Mouse (Mus musculus) gastrocnemius, adult 2 months (tissue): ENCODE data around the gene Btbd35f22. TPM values are rescaled to one million over a fixed set of nuclear protein-coding genes. Genes with fewer than 3 reads are reported as not detected.
"Not testable (repeated sequence)": the region's sequence is repeated elsewhere in the genome, so short reads cannot be mapped to it uniquely, and the experiment has no call there.

ENCODE experiments used
- DNase-seq: peaks from one replicate; pipeline ENCODE4 v3.0.0; 2022
- H3K27ac ChIP-seq: fragments of 200-600 bp; 2 replicates; pipeline ENCODE4 v1.8.1; 2022; ENCODE audit warnings: mild to moderate bottlenecking
- H3K4me3 ChIP-seq: fragments of 200-600 bp; 2 replicates; pipeline ENCODE4 v1.8.1; 2022; ENCODE audit warnings: mild to moderate bottlenecking, moderate library complexity
- intact Hi-C: fragments of 180-260 bp; cut with DNase I; formaldehyde crosslinking; loops from one replicate; pipeline ENCODE4 v1.15.1; 2025
- long read RNA-seq, 2 experiments: library from polyadenylated mRNA; stranded (forward); transcript quantifications; one replicate each; pipeline ENCODE4 v2.0.0; 2021
- total RNA-seq, 2 experiments: library from RNA; stranded (reverse); gene quantifications; 2 replicates each; pipeline ENCODE4 v1.2.3; 2021

Gene Btbd35f22
- total RNA-seq: not detected
- long read RNA-seq, experiment 1: 0 reads
- long read RNA-seq, experiment 2: 0 reads

- H3K4me3 ChIP-seq: not testable (repeated sequence)
These were observed at the start of gene Btbd35f22 for GRCm38 (mm10) chrX:32047529-32047928. Gene Btbd35f22, plus strand, starts transcription at chrX:32047829.

More at GRCm38 (mm10) chrX:32047529-32047928, at the start of gene Btbd35f22:
- intact Hi-C loops, H3K27ac ChIP-seq, DNase-seq: not testable (repeated sequence)

Other genes starting within 250 kb of the Btbd35f22 start
- gene Gm21637, start 85.8 kb upstream of the Btbd35f22 start, total RNA-seq: not detected
- gene Btbd35f2, start 230.6 kb downstream of the Btbd35f22 start, total RNA-seq: not detected